Mouse (Mus musculus) neutrophil, adult 5-6 weeks (primary cell): Measurements from ENCODE around the gene Grwd1. TPM values are rescaled to one million over a fixed set of nuclear protein-coding genes. Genes with fewer than 3 reads are reported as not detected.

ENCODE experiments used
- ATAC-seq: fragments of 151-379, 151-347 bp; 2 replicates; pipeline ENCODE4 v1.8.0; 2017; ENCODE audit warnings: mild to moderate bottlenecking, moderate TSS enrichment; ENCODE audit not compliant: insufficient number of reproducible peaks, poor library complexity, low FRiP score, severe bottlenecking; ENCODE audit errors: extremely low read depth
- total RNA-seq: library from RNA; stranded (forward); fragments of 200-1000 nt; gene quantifications from 2 replicates; pipeline ENCODE4 v1.2.3, GENCODE M21; 2017

The Grwd1 gene
- total RNA-seq, 1 experiment from 2014 or later = 7.2 TPM

DNA sequence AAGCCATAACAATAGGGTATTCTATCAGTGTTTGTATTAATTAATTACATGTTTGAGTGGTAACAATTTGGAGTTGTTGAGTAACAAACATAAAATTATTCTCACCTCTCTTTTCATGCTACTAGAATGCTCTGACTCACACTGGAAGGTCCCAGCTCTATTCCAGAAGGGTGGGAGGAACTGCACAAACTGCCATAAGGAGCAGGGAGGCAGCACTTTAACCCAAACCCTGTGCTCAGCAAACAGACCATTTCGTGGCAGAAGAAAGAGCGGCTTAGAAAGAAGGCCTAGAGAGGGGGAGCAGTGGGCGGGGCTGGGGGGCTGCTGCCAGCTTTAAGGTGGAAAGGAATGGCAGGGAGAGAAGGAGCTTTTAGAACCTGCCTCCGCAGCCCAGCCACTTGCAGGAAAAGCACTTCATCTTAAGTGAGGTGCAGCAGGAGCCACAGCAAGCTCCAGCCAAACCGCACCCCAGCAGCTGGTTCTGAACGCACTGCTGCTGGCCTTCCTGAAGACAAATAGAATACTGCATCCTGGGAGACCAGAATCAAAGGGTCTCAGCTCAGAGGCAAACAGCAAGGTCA is 17.8 kb upstream of the Grwd1 start:
- ATAC-seq = no peak

DNA sequence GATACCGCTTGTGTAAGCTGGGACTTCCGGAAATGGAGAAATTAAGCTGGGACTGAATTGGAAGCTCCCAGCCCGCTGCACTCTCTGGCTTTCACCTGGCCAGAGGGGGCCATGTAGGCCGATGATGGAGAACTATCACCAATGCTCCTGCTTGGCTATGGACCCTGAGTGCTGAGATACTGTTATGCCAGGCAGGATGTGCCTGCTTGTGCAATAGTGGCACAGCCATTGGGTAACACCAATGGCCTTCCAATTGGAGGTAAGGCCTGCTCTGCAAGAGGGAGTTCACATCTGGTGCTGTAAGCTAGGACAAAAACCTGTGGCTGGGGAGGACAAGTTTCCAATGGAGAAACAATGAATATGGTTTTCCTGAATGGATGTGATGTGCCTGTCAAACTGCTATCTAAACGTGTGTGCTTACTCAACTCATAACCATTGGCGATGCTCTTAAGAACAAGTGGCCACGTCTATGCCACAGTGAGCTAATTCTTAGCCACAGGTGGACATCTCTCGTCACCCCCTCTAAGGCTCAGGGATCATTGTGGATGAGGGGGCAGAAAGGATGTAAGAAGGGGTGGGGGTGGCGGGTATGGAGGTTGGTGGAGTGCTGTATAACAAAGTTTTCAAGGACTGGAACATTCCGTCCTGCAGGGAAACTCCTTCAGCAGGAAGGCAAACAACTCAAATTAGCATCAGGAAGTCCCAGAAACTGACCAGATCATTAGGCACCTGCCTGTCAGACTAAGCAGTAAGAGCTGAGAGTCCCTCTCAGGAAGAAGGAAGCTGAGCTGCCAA is 12.4 kb upstream of the Grwd1 start:
- no peak for ATAC-seq

DNA sequence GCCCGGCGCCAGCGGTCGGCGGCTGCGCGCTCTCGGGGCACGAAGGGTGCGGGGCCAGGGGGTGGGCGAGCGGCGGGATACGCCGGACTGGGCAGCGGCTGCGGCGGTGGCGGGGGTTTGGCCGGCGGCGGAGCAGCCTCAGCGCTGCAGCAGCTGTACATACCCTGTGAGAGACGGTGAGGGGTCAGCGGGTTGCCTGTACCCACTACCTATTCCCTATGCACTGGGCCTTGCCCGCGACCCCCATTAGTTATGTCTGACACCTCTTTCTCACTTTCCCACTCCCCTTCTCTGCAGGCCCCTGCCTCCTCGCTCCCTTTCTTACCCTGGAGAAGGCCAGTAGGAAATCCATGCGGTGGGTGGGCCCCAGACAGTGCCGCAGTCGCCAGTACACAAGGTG is 3.2 kb upstream of the Grwd1 start:
- ATAC-seq = no peak

DNA sequence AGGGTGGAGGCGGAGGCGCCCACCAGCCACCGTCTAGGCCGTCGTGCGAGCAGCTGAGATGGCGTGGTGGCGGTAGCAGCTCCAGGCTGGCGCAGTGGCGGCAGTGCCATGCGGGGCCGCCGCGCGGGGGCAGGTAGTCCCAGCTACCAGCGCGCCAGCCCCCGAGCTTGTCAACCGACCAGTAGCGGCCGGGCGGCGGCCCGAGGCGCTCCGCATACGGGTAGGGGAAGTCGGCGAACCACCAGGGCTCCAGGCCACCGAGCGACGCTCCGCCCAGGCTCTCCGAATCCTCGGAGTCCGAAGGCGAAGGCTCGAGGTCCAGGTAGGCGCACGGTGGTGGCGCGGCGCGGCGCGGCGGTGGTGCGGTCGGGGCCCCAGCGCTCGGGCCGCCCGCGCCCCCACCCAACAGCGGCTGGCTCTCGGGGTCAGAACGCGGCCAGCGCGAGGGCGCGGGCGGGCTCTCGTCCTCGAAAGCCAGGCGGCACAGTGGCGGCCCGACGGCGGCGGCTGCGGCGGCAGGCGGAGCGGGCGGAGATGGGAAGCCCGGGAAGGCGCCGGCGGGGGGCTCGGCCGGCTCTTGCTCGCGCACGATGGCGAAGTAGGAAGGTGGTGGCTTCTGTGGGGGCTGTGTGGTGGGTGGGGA is 2.5 kb upstream of the Grwd1 start:
- ATAC-seq = no peak

DNA sequence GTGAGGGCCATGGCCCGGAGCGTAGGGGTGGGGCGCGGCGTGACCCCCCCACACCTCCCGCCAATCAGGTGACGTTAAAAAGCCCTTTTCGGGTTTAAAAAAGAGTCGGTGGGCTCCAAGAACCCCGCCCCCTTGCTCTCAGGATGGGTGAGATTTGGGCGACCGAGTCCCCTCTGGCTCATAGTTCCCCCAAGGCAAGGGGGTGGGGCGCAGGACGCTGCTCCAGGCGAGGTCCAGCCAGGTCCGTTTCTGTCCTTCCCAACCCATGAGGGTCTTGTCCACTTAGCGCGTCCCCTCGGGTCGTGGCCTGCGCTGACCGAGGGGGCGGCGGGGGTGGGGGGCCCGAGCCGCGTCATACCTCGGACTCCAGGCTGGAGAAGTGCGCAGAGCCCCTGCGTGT is 1.7 kb upstream of the Grwd1 start:
- ATAC-seq = no peak

DNA sequence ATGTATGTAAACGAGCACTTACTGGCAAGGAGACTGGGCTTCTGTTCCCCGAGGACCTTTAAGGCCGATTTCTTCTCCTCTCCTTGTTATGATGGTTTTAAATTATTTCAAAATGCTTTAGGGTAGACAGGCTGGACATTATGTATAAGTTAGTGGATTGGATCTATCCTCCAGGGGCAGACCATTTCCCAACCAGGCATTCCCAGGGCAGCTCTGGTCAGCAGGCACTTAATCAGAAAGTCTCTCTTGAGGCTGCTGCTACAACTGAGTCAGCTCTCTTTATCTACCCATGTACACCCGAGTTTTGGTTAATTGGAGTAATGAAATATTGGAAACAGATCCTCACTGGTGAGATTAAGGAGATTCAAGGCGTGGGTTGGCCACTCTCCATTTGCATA is 383 bp upstream of the Grwd1 start:
- ATAC-seq = no peak

DNA sequence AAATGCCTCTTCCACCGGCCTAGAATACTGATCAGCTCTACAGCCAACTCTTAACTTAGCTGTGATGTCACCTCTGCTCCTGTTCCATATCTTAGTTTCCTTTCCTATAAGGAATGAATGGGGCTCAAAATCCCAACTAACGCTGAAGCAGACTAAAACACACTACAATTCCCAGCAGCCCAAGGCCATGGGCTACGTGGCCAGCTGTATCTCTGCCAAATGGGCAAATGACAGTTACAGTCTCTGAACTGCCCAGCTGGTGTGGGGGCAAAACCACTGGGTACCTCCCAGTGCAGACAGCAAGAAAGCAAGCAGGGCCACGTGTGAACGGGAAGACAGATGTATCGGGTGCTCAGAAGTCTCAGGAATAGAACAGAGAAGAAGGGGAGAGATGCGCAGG is 4.1 kb downstream of the Grwd1 start:
- no peak for ATAC-seq

DNA sequence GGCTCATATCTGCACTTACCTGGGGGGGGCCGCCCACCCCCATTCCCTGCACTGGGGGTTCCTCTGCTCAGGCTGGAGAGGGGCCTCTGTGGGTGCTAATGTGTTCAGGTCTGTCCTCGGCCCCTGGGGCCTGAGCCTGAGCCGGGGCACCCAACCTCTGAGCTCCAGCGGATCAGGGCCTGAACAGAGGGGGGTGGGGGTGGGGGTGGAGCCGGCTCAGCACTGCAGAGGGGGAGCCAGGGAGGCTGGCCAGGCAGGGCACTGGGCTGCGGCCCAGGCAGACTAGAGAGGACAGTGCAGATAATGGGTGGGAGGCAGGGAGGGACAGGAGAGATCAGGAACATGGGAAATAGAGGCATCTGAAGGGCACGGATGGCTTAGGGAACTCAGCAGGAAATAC is 6.1 kb downstream of the Grwd1 start, which contains the start of gene Kcnj14:
Gene Kcnj14 (minus strand): TSS at position 185 of the 400 bp plus-strand sequence.
- ATAC-seq = no peak

DNA sequence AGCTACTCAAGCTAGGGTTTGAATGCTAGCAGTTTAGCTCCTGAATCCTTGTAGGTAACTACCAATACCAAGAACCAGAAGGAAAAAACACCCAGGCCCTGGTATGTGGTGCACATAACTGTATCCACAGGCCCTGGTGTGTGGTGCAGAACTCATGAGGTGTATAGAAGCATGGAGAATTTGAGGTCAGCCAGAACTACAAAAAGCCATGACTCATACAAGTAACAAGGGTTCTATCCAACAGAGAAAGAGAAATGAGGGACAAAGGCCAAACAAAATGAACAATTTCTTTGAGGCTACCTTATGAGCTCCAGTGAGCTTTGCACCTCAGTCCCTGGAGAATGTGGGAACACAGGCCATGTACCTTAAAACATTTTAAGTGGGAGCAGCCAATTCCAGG is 9.8 kb downstream of the Grwd1 start:
- ATAC-seq = no peak

DNA sequence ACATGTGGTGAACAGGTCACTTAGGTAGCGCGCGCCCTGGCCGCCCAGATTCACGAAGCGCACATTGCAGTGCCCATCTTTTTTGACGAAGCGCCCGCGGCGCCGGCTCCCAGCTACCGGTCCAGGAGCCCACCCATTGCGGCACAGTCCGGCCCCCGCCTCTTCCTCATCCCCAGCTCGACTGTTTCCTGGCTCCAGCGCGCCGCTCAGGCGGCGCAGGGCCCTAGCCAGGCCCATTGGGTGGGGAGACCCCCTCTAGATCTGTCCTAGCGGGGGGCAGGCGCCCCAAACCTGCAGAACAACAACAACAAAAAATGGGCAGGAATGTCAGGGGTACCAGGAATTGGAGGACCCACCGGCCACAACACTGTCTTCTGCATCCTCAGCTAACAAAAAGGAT is 10.9 kb downstream of the Grwd1 start:
- no peak for ATAC-seq

DNA sequence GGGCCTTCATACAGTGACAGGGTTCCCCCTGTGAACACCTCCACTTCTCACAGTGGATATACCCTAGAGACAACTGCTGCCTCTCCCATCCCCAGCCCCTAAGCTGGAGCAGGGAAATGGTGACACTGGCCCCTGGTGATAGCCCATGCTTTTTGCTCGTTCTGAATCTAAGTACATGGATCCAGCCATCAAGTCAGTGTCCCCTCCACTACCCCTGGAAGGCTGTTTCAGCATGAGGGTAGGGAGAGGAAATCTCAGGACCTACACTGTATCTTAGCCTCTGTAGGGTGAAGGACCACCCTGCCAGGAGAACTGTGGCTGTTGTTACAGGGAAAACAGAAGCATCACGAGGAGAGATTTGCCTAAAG is 14.8 kb downstream of the Grwd1 start:
- no peak for ATAC-seq

DNA sequence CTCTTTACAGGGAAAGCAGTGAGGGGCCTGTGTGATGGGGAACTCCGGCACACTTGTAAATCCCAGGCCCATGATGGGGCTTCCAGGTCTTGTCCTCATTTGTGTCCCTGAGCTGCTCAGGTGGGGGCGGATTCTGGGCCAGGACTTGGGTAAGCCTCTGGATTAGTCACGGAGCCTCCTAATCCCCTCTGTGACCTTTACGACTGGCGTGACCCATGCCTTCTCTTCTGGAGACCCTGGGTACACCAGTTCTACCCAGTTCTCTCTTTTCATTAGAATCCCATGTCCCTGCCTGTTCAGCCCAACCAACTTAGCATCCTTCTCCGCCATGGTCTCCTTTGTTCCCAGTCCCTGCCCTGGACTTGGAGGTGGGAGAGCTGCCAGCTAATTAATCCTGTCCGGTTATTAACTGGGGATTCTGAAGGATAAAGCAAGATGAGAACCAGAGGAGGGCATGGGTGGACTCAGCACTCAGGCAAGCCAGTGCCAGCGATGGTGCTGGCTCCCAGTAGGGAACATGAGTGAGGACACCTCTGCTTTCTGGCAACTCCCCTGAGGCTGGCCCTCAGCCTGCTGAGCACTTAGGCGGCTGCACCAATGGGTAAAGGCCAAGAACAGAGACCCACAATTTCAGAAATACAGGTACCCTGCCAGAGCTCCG is 15.3 kb downstream of the Grwd1 start:
- ATAC-seq = no peak

DNA sequence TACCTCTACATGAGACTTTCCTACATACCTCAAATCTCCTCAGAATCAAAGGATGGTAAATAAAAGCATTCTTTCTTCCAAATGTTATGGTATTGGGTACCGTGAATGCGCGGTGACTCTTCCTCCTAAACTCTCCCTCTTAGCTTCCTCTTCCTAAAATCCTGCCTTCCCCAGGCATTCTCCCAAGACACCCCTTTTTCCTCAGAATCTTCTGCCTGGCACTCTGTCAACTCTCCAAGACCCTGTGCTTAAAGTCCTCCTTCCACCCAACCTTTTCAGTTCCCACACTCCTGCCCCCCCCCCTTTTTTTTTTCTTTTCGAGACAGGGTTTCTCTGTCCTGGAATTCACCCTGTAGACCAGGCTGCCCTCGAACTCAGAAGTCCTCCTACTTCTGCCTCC is 15.9 kb downstream of the Grwd1 start:
- ATAC-seq = no peak

DNA sequence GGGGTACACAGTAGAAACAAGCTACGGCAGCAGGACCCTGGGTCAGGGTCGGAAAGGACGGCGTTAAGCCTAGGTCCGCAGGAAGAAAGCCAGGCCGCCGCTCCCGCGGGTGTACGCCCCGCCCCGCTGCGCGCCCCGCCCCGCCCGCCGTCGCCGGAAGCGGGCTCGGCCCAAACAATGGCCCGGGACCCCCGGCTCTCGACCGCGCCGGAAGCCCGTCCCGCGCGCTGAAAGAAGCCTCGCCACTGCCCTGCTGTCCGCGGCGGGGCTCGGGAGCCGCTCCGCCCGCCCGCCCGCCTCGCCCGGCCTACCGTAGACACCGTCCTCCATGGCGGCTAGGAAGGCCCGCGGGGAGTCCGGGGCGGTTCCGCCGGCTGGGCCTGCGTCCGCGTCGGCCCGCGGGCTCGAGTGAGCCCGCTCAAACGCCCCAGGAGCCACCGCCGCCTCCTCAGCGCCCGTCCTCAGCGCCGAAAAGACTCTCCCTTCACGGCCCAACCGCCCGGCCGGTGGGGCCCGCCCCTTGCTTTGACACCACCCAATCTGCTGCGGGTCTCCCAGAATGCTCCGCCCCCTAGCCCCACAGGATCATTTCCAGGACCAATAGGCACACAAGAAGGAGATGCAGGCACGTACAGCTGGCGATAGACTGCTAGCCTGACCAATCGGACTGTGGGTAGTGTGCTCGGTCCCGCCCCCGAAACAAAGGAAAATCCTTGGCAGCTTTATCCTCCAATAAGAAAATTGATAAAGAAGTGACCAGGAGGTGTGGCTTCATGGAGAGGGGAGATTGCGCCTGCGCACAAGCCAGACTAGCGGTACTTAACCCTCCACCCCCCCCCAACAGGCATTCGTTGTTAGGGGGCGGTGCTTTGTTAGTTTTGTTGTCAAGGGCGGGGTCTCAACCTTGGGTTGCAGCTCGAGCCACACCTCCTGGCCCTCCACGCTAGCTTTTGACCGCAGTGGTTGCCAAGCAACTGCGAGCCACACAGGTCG is 16.7 kb downstream of the Grwd1 start, which contains the start of gene Cyth2:
Gene Cyth2 (minus strand): TSS at position 795 of the 993 bp plus-strand sequence.
- peak; percentile 94 for ATAC-seq

DNA sequence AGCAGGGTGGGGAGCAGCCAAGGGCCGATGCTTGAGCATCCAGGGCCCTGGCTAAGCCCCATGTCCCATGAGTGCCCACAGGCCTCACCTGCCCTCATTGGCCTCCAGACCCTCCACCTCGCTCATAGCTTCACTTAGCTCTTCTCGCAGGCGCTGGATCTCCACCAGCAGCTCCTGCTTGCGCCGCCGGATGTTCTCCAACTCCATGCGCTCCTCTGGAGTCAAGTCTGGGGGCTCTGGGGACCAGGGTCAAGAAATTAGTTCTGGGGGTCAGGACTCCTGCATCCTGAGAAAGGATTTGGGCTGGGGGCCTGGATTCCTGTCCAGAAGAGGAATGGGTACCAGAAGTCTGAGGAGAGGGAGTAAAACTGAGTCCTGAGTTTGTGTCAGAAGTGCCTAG is 17.8 kb downstream of the Grwd1 start:
- ATAC-seq = no peak

DNA sequence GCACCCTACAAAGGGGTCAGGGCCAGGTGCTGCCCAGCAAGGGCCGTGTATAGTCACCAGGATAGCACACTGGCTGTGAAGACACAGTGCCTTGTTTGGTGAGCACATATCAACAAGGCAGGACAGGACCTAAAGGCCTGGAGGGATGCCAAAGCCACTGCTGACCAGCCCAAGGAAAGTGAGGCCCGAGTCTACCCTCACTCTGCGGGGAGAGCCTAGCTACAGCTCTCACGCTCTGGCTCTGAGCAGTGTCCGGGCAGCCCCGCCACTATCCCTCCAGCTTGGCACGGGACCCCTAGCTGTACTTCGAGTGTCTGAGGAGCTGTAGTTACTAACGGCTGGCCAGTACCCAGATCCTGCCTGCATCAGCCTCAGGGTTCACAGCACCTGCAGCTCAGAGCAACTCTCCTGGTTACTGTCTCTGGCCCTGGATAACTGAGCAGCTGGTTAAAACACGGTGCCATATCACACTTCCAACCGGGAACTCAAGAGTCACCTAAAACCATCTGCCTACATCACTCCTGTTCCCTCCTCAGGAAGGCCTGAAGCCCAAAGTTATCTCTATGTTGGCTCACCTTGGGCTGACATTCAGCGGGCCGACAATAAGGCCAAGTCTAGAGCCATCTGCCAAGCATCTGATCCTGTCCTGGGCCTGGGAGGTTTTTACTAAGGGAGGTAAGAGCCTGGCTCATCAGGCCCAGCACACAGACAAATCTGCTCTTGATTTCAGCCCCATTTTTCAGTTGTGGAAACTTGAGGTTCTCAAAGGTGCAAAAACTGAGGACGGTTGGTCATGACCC is 21.3 kb downstream of the Grwd1 start:
- no peak for ATAC-seq

DNA sequence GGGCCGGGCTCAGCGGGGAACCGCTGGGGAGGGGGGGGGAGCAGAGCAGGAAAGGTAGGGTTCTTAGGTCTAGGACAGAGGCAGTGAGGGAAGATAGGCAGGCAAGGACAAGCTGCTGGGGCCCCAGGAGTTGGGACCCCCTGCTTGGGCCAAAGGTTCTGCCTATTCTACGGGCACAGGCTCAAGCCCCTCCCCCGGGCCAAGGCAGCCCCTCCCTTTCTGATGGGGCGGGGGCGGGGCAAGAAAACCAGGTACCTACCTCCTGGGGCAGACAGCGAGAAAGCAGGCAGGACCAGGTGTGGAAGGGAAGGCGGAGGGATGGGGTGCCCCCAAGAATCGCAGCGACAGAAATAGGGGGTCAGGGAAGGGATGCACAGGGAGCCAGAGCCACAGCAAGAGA is 22.3 kb downstream of the Grwd1 start:
- ATAC-seq = no peak

DNA sequence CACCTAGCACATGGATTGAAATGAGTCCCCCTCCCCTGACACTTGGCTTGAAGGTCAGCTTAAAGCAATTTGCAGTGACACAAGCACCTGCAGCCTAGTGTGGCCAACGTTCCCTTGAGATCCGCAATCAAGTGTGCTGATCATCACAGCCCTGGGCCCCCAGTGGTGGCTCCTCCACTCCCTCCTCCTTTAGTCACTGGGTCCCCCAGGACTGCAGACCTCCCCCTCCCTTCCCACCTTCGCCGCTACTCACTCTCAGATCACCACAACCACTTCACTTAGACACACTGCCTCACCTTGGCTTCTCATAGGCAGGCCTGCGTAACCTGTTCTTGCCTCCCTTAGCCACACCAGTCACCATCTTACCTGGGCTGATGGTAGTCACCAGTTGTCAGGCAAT is 24.8 kb downstream of the Grwd1 start:
- no peak for ATAC-seq
